Mouse (Mus musculus): ENCODE data around the gene Fth1.

The Fth1 gene

DNA sequence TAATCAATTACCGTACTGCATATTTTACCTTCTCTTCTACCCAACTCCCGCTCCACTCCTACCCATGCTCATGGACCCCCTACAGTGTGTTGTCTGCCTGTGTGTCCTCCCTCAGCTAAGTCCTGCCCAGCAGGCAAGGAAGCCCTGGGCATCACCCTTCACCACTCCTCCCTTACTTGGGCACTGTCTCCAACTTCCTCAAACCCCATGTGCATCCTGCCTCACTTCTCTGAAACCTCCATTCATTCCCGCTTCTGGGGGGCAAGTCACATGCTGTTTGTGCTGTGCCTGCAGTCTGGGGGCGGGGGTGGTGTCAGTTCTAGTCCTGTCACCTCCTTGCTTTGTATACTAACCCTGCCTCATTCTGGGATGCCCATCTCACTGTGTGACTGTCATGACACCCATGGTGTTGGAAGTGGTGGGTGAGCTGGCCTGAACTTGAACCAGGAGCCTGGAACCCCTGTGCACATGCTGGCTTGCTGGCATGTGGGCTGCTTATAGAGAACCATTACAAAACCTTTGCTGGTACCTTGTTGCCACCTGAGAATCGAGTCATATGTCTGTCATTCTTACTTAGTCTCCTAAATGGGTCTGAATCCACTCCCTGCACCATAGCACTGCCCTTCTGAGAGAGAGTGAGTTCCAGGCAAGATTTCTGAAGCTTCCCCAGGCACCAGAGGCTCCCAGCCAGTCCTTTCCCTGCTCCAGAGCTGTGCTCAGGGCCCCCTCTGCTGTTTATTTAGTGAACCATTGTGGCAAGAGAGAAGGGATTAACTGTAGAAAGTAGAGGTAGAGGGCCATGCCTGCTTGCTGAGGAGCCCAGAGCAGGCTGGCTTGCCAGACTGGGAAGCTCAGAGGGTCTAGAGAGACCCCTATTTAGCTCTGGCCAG lies 42.3 kb downstream of the Fth1 start:
- DNase-seq (ENCODE audit: low spot score): no peak

DNA sequence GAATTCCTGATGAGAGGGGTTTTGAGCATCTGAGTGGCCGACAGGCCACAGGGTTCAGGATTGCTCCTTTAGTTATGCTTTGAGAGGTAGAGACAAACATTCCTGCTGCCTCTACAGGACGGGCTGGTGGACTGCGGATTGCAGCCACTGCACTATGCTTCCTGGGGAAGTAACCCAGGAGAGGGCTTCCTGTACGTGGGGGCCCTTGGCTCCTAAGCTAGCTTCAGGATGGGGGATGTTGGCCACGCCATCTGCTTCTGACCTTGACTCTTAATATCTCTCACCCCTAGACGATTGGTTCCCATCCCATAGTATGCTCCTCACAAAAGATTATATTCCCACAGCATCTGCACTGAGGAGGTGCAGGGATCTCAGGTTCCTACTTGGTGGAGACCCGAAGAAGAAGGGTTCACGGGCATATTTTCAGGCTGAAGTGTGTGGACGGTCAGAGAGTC lies 42.9 kb downstream of the Fth1 start:
- no peak for DNase-seq (ENCODE audit: low spot score)

DNA sequence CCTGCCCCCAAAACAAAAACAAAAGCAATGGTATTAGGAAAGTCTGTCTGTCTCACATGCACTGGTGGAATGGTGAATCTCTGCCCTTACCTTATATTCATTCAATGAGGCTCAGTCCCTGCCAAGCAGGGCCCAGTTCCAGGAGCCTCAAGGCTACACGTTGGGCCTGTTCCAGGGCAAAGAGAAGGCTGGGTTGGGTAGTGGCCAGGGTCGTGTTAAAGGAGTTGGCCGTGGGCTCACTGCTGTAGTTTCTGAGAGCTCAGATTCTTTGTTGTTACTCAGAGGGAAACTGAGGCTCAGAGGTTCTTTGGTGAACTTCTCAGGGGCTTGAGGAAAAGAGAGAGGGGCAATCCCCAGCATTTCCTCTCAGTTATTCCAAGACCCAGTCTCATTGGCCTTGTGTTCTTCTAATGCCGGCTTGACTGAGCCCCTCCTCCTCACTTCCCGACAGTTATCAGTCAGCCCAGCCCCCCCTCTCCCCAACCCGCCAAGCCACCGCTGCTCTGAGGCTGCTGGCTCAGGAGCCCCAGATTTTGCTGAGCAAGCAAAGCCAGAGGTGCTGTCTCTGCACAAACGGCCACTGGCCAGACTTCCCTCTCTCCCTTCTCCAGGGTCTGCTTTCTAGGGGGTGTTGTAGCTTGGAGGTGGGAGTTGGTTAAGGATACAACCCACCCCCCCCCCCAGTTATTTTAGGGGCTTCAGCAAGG lies 44.9 kb downstream of the Fth1 start:
- no peak for DNase-seq (ENCODE audit: low spot score)

DNA sequence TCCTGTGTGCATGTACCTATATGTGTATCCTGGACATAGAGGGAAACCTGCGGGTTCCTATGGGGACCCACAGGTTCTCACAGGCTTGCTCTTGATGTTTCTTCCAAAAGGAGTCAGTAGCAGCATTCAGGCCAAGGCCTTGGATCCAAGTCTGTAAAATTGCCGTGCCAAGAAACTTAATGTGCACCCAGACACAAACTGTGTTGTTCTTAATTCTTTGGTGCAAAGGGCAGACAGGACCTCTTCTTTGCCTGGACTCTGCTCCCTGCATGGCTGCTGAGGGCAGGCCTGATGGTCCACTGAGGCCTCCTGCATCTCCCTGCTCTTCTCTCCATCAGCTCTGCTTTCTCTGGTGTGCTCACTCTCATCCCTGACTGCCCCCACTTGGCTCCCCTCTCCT lies 49.3 kb downstream of the Fth1 start:
- DNase-seq (ENCODE audit: low spot score): no peak

DNA sequence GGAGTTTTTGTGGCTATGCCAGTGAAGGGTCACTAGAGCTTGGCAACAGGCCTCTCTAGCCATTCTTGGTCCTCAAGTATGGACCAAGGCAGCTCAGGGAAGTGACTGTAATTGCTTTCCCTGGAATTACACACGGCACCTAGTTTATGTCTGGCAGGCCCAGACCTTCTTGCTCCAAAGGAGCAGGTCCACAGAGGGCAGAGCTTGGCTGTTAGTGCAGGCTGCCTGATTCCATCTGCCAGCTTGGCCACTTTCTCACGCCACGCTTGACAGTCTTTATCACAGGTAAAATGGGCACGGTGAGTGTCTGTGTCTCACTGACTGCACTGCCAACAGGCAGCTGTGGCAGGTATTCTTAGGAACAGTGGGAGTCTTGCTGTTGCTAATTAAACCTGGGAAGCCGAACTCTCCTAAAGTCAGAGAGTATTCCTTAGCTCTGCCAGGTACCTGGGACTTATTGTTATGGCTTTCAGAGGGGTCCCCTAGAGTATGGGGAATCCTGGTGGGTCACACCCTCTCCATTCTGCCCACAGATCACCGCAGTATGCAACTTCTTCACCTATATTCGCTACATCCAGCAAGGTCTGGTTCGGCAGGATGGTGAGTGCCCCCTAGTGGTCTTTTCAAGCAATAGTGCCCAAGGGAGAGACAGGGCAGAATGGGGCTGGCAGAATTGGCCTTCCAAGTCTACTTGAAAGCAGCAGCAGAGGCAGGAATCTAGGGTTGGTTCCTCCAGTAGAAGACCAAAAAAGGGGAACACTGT lies 53.0 kb downstream of the Fth1 start:
- DNase-seq (ENCODE audit: low spot score): peak; percentile 69

DNA sequence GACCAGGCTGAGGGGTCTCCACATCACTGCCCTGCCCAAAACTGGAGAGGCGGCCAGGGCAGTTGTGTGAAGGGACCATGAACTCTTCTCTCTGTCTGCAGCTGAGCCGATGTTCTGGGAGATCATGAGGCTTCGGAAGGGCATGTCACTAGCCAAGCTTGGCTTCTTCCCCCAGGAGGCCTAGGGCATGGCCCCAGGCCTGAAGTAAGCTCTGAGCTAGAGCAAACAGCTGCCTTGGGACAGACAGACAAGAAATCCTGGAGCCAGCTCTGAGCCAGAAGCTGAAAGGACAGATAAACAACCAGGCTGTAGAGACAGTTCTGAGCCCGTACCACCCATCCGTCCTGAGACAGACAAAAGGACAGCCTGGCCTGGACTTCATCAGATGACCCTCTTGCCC lies 54.0 kb downstream of the Fth1 start:
- no peak for DNase-seq (ENCODE audit: low spot score)

Data from c-Kit-positive CD71-positive TER-119-positive erythroid progenitor cells, embryonic 14.5 days (primary cell).